Mouse (Mus musculus) testis, adult 2 months (tissue): ENCODE measurements around the gene Mall.

ENCODE experiments used
- CTCF ChIP-seq: fragments of 200-500 bp; IDR thresholded peaks from 2 replicates; pipeline ENCODE4 v1.5.1; 2012; ENCODE audit warnings: low read depth, mild to moderate bottlenecking, inconsistent platforms, low read length, moderate library complexity; ENCODE audit not compliant: control insufficient read depth, insufficient read depth, insufficient replicate concordance
- POLR2A ChIP-seq: fragments of 200-500 bp; IDR thresholded peaks from 2 replicates; pipeline ENCODE4 v1.6.1; 2012; ENCODE audit warnings: low read depth, mild to moderate bottlenecking, inconsistent platforms, low read length, moderate library complexity; ENCODE audit not compliant: control insufficient read depth

DNA sequence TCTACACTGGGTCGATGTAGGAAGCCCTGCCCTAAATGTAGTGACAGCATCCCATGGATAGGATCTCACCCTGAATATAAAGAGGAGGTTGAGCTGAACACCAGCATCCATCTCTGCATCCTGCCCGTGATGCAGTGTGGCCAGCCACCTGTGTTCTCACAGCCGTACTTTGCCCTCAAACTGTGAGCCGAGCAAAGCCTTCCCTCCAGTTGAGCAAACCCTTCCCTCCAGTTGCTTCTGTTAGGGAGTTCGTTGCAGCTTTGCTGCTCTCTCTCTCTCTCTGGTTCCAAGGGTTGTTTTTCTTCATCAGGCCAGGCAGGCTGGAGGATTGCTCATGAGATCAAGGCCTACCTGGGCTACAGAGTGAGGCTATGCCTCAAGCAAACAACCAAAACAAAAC is 5.2 kb upstream of the Mall start:
- TF ChIP-seq CTCF (no peak), POLR2A (no peak)
